11 mouse cellular contexts compared by ENCODE assay signal in the genomic region with DNA sequence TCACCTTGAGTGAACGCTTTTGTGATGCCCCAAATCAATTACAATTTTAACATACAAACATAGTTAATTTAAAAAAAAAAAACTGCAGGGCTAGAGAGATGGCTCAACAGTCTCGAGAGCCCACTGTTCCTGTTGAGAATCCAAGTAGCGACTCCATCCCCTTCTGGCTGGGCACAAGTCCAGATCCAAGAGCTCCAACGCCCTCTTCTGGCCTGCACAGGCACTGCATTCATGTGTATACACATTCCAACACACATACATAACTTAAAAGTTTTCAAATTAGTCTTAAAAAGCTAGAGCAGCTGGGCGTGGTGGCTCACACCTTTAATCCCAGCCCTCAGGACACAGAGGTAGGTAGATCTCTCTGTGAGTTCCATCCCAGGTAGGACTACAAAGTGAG. TPM values are rescaled to one million over a fixed set of nuclear protein-coding genes. Genes with fewer than 3 reads are reported as not detected.
DNase-seq lines count a peak whose midpoint lies in the region; ATAC-seq and TF ChIP-seq lines count a peak whose summit lies in the region.
"Had no signal": no experiment of that assay in that cellular context is flagged by ENCODE, and none has a peak within 500 bp of the region (broad histone marks: within the 10 kb centered on the region; RNA-seq: fewer than 3 reads in every experiment).

No protein-coding gene starts in this region.

- H3K4me1 ChIP-seq in kidney, embryonic 16.5 days (ENCODE audit: insufficient read depth, low read length), result no peaks in the 10 kb centered on the region; the same call in 1 of the 2 replicates
- peaks cover 2% of the 10 kb centered on the region; the same call in 1 of the 2 replicates for H3K4me1 ChIP-seq in testis, adult 2 months (ENCODE audit: control insufficient read depth, insufficient read depth, low read length)
- H3K4me1 ChIP-seq in cortical plate, adult 2 months (ENCODE audit: control insufficient read depth, insufficient read depth, low read length), result no peaks in the 10 kb centered on the region
- H3K4me1 ChIP-seq: heart, embryonic 15.5 days; midbrain, embryonic 13.5 days had no signal

- H3K4me3 ChIP-seq in kidney, embryonic 16.5 days (ENCODE audit: low read length), result no peak overlapping the region
- H3K4me3 ChIP-seq in testis, adult 2 months (ENCODE audit: control insufficient read depth, low read depth, low read length), result no peak overlapping the region
- no peak overlapping the region for H3K4me3 ChIP-seq in cortical plate, adult 2 months (ENCODE audit: insufficient read depth, low read length)
- H3K4me3 ChIP-seq: heart, embryonic 15.5 days; midbrain, embryonic 13.5 days had no signal

- H3K9me3 ChIP-seq in kidney, embryonic 16.5 days (ENCODE audit: low read length), result no peaks in the 10 kb centered on the region
- H3K9me3 ChIP-seq: heart, embryonic 15.5 days had no signal

- WGBS in kidney, embryonic 16.5 days, result 69% methylated on average over 5 of the region's 5 CpGs

- no peak overlapping the region for H3K4me2 ChIP-seq in kidney, embryonic 16.5 days (replicated peaks; ENCODE audit: low read depth, low read length)
- H3K4me2 ChIP-seq: heart, embryonic 15.5 days; midbrain, embryonic 13.5 days had no signal

- no peak overlapping the region for H3K27ac ChIP-seq in kidney, embryonic 16.5 days (ENCODE audit: low read length)
- H3K27ac ChIP-seq in testis, adult 2 months (ENCODE audit: control insufficient read depth, insufficient read depth, low read depth, low read length), result no peak overlapping the region
- no peak overlapping the region for H3K27ac ChIP-seq in cortical plate, adult 2 months (ENCODE audit: insufficient read depth, low read length)
- H3K27ac ChIP-seq: heart, embryonic 15.5 days; midbrain, embryonic 13.5 days had no signal

- no peaks in the 10 kb centered on the region for H3K36me3 ChIP-seq in kidney, embryonic 16.5 days (ENCODE audit: insufficient read depth, low read length)
- no peaks in the 10 kb centered on the region for H3K36me3 ChIP-seq in testis, adult 2 months (ENCODE audit: control insufficient read depth, insufficient read depth, low read length)
- H3K36me3 ChIP-seq: heart, embryonic 15.5 days; midbrain, embryonic 13.5 days had no signal

- no peak for TF ChIP-seq POLR2A in testis, adult 2 months (IDR thresholded peaks at IDR 0.05; ENCODE audit: control insufficient read depth, low read depth, low read length)
- TF ChIP-seq POLR2A in cortical plate, adult 2 months (IDR thresholded peaks at IDR 0.05; ENCODE audit: extremely low read depth, insufficient read depth, low read length), result no peak

- no peak for ATAC-seq in kidney, embryonic 16.5 days (ENCODE audit: low FRiP score, low TSS enrichment)
- no peak for ATAC-seq in monocyte, adult 5-6 weeks (replicated peaks; ENCODE audit: insufficient number of reproducible peaks, low FRiP score, low TSS enrichment, poor library complexity, severe bottlenecking)
- ATAC-seq: midbrain, embryonic 13.5 days had no signal

- TF ChIP-seq CTCF in testis, adult 2 months (IDR thresholded peaks at IDR 0.05; ENCODE audit: control insufficient read depth, insufficient read depth, insufficient replicate concordance, low read depth, low read length), result peak; percentile 48; the same call in 1 of the 2 replicates
- 0 out of 2 replicates have a peak, but pooled peaks have one; percentile 17 for TF ChIP-seq CTCF in cortical plate, adult 2 months (IDR thresholded peaks at IDR 0.05; ENCODE audit: extremely low read depth, insufficient read depth, low read length)

- no peaks in the 10 kb centered on the region for H3K27me3 ChIP-seq in kidney, embryonic 16.5 days (ENCODE audit: insufficient read depth, low read length)
- no peaks in the 10 kb centered on the region for H3K27me3 ChIP-seq in testis, adult 2 months (ENCODE audit: control insufficient read depth, insufficient read depth, low read length)
- H3K27me3 ChIP-seq: heart, embryonic 15.5 days; midbrain, embryonic 13.5 days had no signal

- no peak overlapping the region for H3K9ac ChIP-seq in kidney, embryonic 16.5 days (replicated peaks; ENCODE audit: low read length)
- H3K9ac ChIP-seq: heart, embryonic 15.5 days; midbrain, embryonic 13.5 days had no signal

- peak; percentile 15 for DNase-seq in kidney, postnatal 10 days
- DNase-seq in testis, postnatal 14 days (ENCODE audit: low spot score), result no peak
- DNase-seq in thymus, postnatal 4 days, result peak; percentile 67
- DNase-seq: cerebellum, adult 8-10 months; kidney, adult 8-10 months had no signal

RNA-seq across cellular contexts. Expression of a gene that starts 34.1 kb away (rescaled TPM):
- polyA plus RNA-seq in kidney, embryonic 16.5 days (2015; fragmentation: Nextera tagmentation; extraction: Ambion mirVana), result 73.3 and 88.6 TPM in 2 replicates
- polyA plus RNA-seq in testis, adult 2 months (2012; rRNA removed), result 24.7 and 26.5 TPM in 2 replicates
- 22.0 and 23.2 TPM in 2 replicates for polyA plus RNA-seq in cortical plate, adult 2 months (2012; rRNA removed)
- 21.3 to 27.5 TPM (median 22.7 TPM) in 3 replicates for total RNA-seq in monocyte, adult 5-6 weeks (2017)
